Mouse (Mus musculus) heart, embryonic 11.5 days (tissue): ENCODE results near the gene Rita1. TPM values are rescaled to one million over a fixed set of nuclear protein-coding genes. Genes with fewer than 3 reads are reported as not detected.
A peak's percentile ranks its signal among the peaks of the same experiment; 100 is the strongest.

Source experiments
- ATAC-seq: fragments of 200-750 bp; cut with Nextera tagmentation; replicated peaks from 2 replicates; pipeline ENCODE4 v1.8.0; 2017; ENCODE audit warnings: moderate library complexity; ENCODE audit not compliant: insufficient number of reproducible peaks, low FRiP score, low TSS enrichment
- H3K27ac ChIP-seq: fragments of 300-500 bp; sonication (generic); 2 replicates; pipeline ENCODE4 v1.5.1; 2014; ENCODE audit warnings: mild to moderate bottlenecking, low read depth, low read length
- H3K27me3 ChIP-seq: fragments of 300-500 bp; sonication (generic); 2 replicates; pipeline ENCODE4 v1.6.1; 2014; ENCODE audit warnings: mild to moderate bottlenecking, low read length, mixed read lengths; ENCODE audit not compliant: control insufficient read depth, insufficient read depth
- H3K36me3 ChIP-seq: fragments of 300-500 bp; sonication (generic); 2 replicates; pipeline ENCODE4 v1.6.1; 2014; ENCODE audit warnings: mild to moderate bottlenecking, low read length, moderate library complexity, mixed read lengths; ENCODE audit not compliant: control insufficient read depth, insufficient read depth
- H3K4me1 ChIP-seq: fragments of 300-500 bp; sonication (generic); 2 replicates; pipeline ENCODE4 v1.6.1; 2014; ENCODE audit warnings: low read length; ENCODE audit not compliant: control insufficient read depth, insufficient read depth
- H3K4me2 ChIP-seq: fragments of 300-500 bp; sonication (generic); 2 replicates; pipeline ENCODE4 v1.6.1; 2014; ENCODE audit warnings: mild to moderate bottlenecking, moderate library complexity
- H3K4me3 ChIP-seq: fragments of 300-500 bp; sonication (generic); 2 replicates; pipeline ENCODE4 v1.5.1; 2014; ENCODE audit warnings: low read depth, low read length
- H3K9ac ChIP-seq: fragments of 300-500 bp; sonication (generic); 2 replicates; pipeline ENCODE4 v1.6.1; 2014; ENCODE audit warnings: mild to moderate bottlenecking, low read depth, low read length, moderate library complexity
- H3K9me3 ChIP-seq: fragments of 300-500 bp; sonication (generic); replicated peaks from 2 replicates; pipeline ENCODE4 v1.6.1; 2016; ENCODE audit warnings: low read length; ENCODE audit not compliant: control insufficient read depth
- WGBS: fragments of 180-500 bp; shearing (Covaris S2); extraction: QIAGEN DNeasy Blood & Tissue Kit; methylation state at CpG from one replicate; pipeline ENCODE4 v1.1.7; 2014; ENCODE audit not compliant: insufficient replicate concordance; 5-methylcytosine and 5-hydroxymethylcytosine counted together
- polyA plus RNA-seq: library from polyadenylated mRNA; unstranded; fragments of >200 nt; fragmentation: Nextera tagmentation; extraction: Ambion mirVana; gene quantifications from 2 replicates; pipeline ENCODE4 v1.2.1, GENCODE M21; 2014

Gene Rita1
- 5.6 and 7.9 TPM in 2 replicates for polyA plus RNA-seq

DNA sequence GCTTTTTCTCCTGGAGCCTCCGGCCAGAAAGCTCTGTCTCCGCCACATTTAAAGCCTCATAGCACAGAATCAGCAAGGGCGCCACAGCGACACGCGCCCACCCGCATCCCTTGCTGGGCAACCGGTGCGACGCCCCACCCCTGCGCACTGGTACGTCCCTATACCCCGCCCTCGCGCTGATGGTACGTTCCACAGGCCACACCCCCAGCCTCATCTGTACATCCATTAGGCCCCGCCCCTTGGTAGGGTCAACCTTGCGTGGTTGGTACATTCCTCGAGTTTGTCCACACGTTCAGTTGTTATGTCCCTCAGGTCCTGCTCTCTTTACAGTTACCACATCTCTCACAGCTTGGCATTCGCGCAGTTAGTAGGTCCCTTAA is at the start of gene Rita1, which contains the start of gene Ddx54:
Gene Rita1 (minus strand): TSS at position 148 of the 380 bp plus-strand sequence.
Gene Ddx54 (plus strand): TSS at position 298 of the 380 bp plus-strand sequence.
- Histone ChIP-seq H3K9me3 (no peaks in the 10 kb centered on the region), H3K4me2 (peak within 1 kb of the TSS; percentile 85), H3K27ac (peak within 1 kb of the TSS; percentile 85), H3K4me1 (peaks cover 11% of the 10 kb centered on the region), H3K36me3 (peaks cover 9% of the 10 kb centered on the region; the same call in 1 of the 2 replicates), H3K27me3 (no peaks in the 10 kb centered on the region), H3K4me3 (peak within 1 kb of the TSS; percentile 82), H3K9ac (peak within 1 kb of the TSS; percentile 82)
- WGBS = under 1% methylated on average over 22 of the region's 22 CpGs
- peak; percentile 87 for ATAC-seq

DNA sequence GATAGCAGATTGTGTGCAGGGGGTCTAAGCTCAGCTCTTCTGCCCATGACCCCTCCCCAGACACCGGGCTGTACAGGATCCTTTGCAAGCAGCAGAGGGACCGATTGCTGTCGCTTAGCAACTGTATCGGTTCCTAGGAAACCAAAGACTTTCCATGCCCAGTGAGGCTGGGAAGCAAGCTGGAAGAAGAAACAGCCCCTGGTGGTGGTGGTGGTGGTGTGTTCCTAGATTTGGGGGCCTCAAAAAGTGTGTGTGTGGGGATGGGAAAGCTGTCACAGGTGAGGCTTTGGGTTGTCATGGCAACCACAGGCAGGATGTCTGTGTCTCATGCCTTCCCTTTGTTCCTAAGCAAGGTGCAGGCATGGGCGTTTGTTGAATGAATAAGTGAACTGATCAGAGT is 48.4 kb upstream of the Rita1 start:
- Histone ChIP-seq H3K4me3 (no peak overlapping the region), H3K27ac (no peak overlapping the region), H3K4me1 (no peaks in the 10 kb centered on the region), H3K36me3 (no peaks in the 10 kb centered on the region), H3K9ac (no peak overlapping the region), H3K9me3 (no peaks in the 10 kb centered on the region), H3K4me2 (no peak overlapping the region), H3K27me3 (peaks cover 18% of the 10 kb centered on the region; the same call in 1 of the 2 replicates)
- WGBS = 51% methylated on average over 5 of the region's 5 CpGs
- no peak for ATAC-seq

GRCm38 (mm10) chr5:120656281-120656751 is 43.9 kb upstream of the Rita1 start:
- peaks cover 4% of the 10 kb centered on the region; the same call in 1 of the 2 replicates for H3K27me3 ChIP-seq
- H3K4me1 ChIP-seq = no peaks in the 10 kb centered on the region

GRCm38 (mm10) chr5:120653873-120654272 is 41.5 kb upstream of the Rita1 start:
- no peaks in the 10 kb centered on the region for H3K36me3 ChIP-seq
- H3K4me1 ChIP-seq = peaks cover 7% of the 10 kb centered on the region; the same call in 1 of the 2 replicates
- no peak overlapping the region for H3K4me3 ChIP-seq
- ATAC-seq = no peak
- WGBS = 79% methylated on average over 2 of the region's 2 CpGs
- H3K9me3 ChIP-seq = no peaks in the 10 kb centered on the region
- H3K4me2 ChIP-seq = no peak overlapping the region
- H3K27ac ChIP-seq = no peak overlapping the region
- peaks cover 22% of the 10 kb centered on the region for H3K27me3 ChIP-seq
- no peak overlapping the region for H3K9ac ChIP-seq

More at GRCm38 (mm10) chr5:120656281-120656751, 43.9 kb upstream of the Rita1 start:
- no peak overlapping the region for H3K27ac ChIP-seq
- H3K4me3 ChIP-seq = no peak overlapping the region
- 74% methylated on average over 12 of the region's 12 CpGs for WGBS
- H3K9ac ChIP-seq = no peak overlapping the region
- H3K36me3 ChIP-seq = no peaks in the 10 kb centered on the region
- no peak for ATAC-seq
- H3K4me2 ChIP-seq = no peak overlapping the region
- no peaks in the 10 kb centered on the region for H3K9me3 ChIP-seq

DNA sequence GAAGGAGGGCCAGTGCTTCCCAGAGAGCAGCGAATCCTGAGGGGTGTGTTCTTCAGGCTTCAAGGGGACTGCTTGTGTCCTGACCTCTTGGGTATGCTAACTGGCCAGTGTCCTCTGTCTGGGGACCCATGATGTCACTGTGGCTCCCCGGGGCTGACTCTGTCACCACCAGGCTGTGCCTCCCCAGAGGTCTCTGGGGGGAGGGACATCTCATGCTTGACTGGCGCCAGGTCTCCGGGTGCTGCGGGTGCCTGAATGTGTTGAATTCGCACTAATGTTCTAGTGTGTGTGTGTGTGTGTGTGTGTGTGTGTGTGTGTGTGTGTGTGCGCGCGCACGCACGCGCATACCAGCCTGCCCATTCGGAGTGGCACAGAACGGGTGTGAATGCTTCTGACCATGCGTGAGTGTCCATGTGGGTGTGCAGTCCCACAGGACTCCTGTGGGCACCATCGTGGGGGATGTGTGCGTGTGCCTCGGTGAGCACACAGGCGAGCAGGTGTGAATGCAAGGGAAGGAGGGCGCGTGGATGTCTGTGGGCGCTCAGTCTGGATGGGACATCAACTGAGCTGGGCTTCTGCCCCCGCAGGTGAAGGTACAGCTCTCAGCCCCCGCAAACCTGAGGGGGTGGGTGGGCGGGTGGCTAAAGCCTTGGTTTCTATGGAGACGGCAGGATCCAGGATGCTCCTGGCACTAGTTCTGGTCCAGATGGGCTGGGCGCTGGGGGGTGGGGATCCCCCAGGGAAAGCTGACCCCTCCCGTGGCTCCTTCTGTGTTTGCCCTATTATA is 40.7 kb upstream of the Rita1 start:
- no peak overlapping the region for H3K4me3 ChIP-seq
- no peaks in the 10 kb centered on the region for H3K9me3 ChIP-seq
- no peak overlapping the region for H3K27ac ChIP-seq
- H3K9ac ChIP-seq = no peak overlapping the region
- H3K36me3 ChIP-seq = no peaks in the 10 kb centered on the region
- H3K27me3 ChIP-seq = peaks cover 19% of the 10 kb centered on the region
- peaks cover 14% of the 10 kb centered on the region for H3K4me1 ChIP-seq
- no peak overlapping the region for H3K4me2 ChIP-seq
- ATAC-seq = no peak
- WGBS = 80% methylated on average over 28 of the region's 28 CpGs

GRCm38 (mm10) chr5:120651230-120651629 is 38.8 kb upstream of the Rita1 start:
- peaks cover 19% of the 10 kb centered on the region for H3K27me3 ChIP-seq
- no peak overlapping the region for H3K4me2 ChIP-seq
- H3K36me3 ChIP-seq = no peaks in the 10 kb centered on the region
- 28% methylated on average over 5 of the region's 5 CpGs for WGBS
- H3K4me1 ChIP-seq = peaks cover 16% of the 10 kb centered on the region
- no peak overlapping the region for H3K27ac ChIP-seq
- no peak overlapping the region for H3K4me3 ChIP-seq
- no peak overlapping the region for H3K9ac ChIP-seq
- H3K9me3 ChIP-seq = no peaks in the 10 kb centered on the region
- ATAC-seq = no peak

DNA sequence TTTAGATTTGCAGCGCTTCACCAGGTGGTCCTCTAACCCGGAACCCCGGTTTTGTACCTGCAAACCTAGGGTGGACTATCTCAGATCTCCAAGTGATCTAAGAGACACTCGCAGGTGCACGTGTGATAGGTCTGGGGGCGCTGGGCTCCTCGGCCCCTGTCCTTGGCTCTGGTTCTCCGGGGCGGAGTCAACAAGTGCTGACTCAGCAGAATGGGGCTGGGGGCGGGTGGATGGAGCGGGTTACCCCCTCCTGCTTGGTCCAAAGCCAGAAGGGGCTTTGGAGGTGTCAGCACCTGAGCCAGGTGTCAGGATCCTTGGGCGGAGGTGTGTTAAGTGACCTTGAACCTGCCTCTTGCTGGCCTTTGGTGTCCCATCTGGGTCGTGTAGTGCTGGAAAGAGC is 37.5 kb upstream of the Rita1 start:
- peaks cover 16% of the 10 kb centered on the region for H3K4me1 ChIP-seq
- no peak overlapping the region for H3K4me3 ChIP-seq
- H3K4me2 ChIP-seq = no peak overlapping the region
- peaks cover 19% of the 10 kb centered on the region for H3K27me3 ChIP-seq
- ATAC-seq = no peak
- H3K9me3 ChIP-seq = no peaks in the 10 kb centered on the region
- H3K36me3 ChIP-seq = no peaks in the 10 kb centered on the region
- no peak overlapping the region for H3K9ac ChIP-seq
- 24% methylated on average over 13 of the region's 13 CpGs for WGBS
- no peak overlapping the region for H3K27ac ChIP-seq

GRCm38 (mm10) chr5:120649374-120649933 is 37.1 kb upstream of the Rita1 start:
- no peak overlapping the region for H3K27ac ChIP-seq
- peak overlapping the region; percentile 67 for H3K4me2 ChIP-seq
- H3K4me3 ChIP-seq = peak overlapping the region; percentile 28
- 0 out of 2 replicates have a peak overlapping the region, but pooled peaks have one; percentile 0 for H3K9ac ChIP-seq
- peaks cover 19% of the 10 kb centered on the region for H3K27me3 ChIP-seq
- no peaks in the 10 kb centered on the region for H3K9me3 ChIP-seq
- 0 out of 2 replicates have a peak, but pooled peaks have one; percentile 20 for ATAC-seq
- peaks cover 16% of the 10 kb centered on the region for H3K4me1 ChIP-seq
- H3K36me3 ChIP-seq = no peaks in the 10 kb centered on the region
- WGBS = 5% methylated on average over 21 of the region's 21 CpGs
